Comparison of ENCODE assay signal across 9 mouse cellular contexts in genomic region chr10:52235461-52235860, GRCm38 (mm10). TPM values are rescaled to one million over a fixed set of nuclear protein-coding genes. Genes with fewer than 3 reads are reported as not detected.
DNase-seq lines count a peak whose midpoint lies in the region; ATAC-seq lines count a peak whose summit lies in the region.
"Had no signal": no experiment of that assay in that cellular context is flagged by ENCODE, and none has a peak within 500 bp of the region (broad histone marks: within the 10 kb centered on the region; RNA-seq: fewer than 3 reads in every experiment).

No protein-coding gene starts in this region.

- peaks cover 21% of the 10 kb centered on the region for H3K4me1 ChIP-seq in lung, embryonic 15.5 days
- H3K4me1 ChIP-seq in forebrain, embryonic 13.5 days, result peaks cover 24% of the 10 kb centered on the region
- H3K4me1 ChIP-seq in hindbrain, embryonic 16.5 days (ENCODE audit: control insufficient read depth, insufficient read depth, low read depth, low read length), result peaks cover 12% of the 10 kb centered on the region
- H3K4me1 ChIP-seq in neural tube, embryonic 13.5 days (replicated peaks), result peaks cover 17% of the 10 kb centered on the region

- H3K4me2 ChIP-seq in lung, embryonic 15.5 days, result peak overlapping the region; percentile 76
- peak overlapping the region; percentile 86 for H3K4me2 ChIP-seq in forebrain, embryonic 13.5 days
- peak overlapping the region; percentile 92 for H3K4me2 ChIP-seq in hindbrain, embryonic 16.5 days (ENCODE audit: low read length)
- H3K4me2 ChIP-seq in neural tube, embryonic 13.5 days, result peak overlapping the region; percentile 65

- no peak overlapping the region for H3K27ac ChIP-seq in lung, embryonic 15.5 days
- no peak overlapping the region for H3K27ac ChIP-seq in forebrain, embryonic 13.5 days
- no peak overlapping the region for H3K27ac ChIP-seq in hindbrain, embryonic 16.5 days (ENCODE audit: low read depth, low read length)
- no peak overlapping the region for H3K27ac ChIP-seq in neural tube, embryonic 13.5 days (replicated peaks)

- no peak for ATAC-seq in lung, embryonic 15.5 days (ENCODE audit: borderline replicate concordance, extremely low read depth, low FRiP score, low TSS enrichment)
- ATAC-seq in forebrain, embryonic 13.5 days, result no peak
- ATAC-seq in hindbrain, embryonic 16.5 days, result no peak
- ATAC-seq in neural tube, embryonic 13.5 days (ENCODE audit: low read depth), result no peak
- ATAC-seq: inflammation-experienced regulatory T-cells, adult 6 months had no signal

- no peaks in the 10 kb centered on the region for H3K27me3 ChIP-seq in lung, embryonic 15.5 days
- H3K27me3 ChIP-seq in forebrain, embryonic 13.5 days, result no peaks in the 10 kb centered on the region
- no peaks in the 10 kb centered on the region for H3K27me3 ChIP-seq in hindbrain, embryonic 16.5 days (replicated peaks; ENCODE audit: control insufficient read depth, insufficient read depth, low read length)
- H3K27me3 ChIP-seq in neural tube, embryonic 13.5 days, result peaks cover 5% of the 10 kb centered on the region; the same call in 1 of the 2 replicates

- H3K36me3 ChIP-seq in lung, embryonic 15.5 days, result no peaks in the 10 kb centered on the region
- H3K36me3 ChIP-seq in forebrain, embryonic 13.5 days (ENCODE audit: poor library complexity, severe bottlenecking), result no peaks in the 10 kb centered on the region
- no peaks in the 10 kb centered on the region for H3K36me3 ChIP-seq in hindbrain, embryonic 16.5 days (ENCODE audit: control insufficient read depth, insufficient read depth, low read length)
- H3K36me3 ChIP-seq in neural tube, embryonic 13.5 days, result no peaks in the 10 kb centered on the region

- 74% methylated on average over 5 of the region's 5 CpGs for WGBS in lung, embryonic 15.5 days
- WGBS in forebrain, embryonic 13.5 days, result 74% methylated on average over 5 of the region's 5 CpGs
- 84% methylated on average over 5 of the region's 5 CpGs for WGBS in hindbrain, embryonic 16.5 days
- WGBS in neural tube, embryonic 13.5 days, result 87% methylated on average over 5 of the region's 5 CpGs

- no peak for DNase-seq in lung, postnatal 4 days
- DNase-seq in urinary bladder, postnatal 14 days (ENCODE audit: low spot score), result no peak
- DNase-seq in thymus, postnatal 4 days, result no peak
- DNase-seq: spleen, adult 18-20 months had no signal

- H3K9ac ChIP-seq in lung, embryonic 15.5 days, result 0 out of 2 replicates have a peak overlapping the region, but pooled peaks have one; percentile 95
- H3K9ac ChIP-seq in forebrain, embryonic 13.5 days, result no peak overlapping the region
- H3K9ac ChIP-seq in hindbrain, embryonic 16.5 days (ENCODE audit: low read depth, low read length), result no peak overlapping the region
- no peak overlapping the region for H3K9ac ChIP-seq in neural tube, embryonic 13.5 days

- H3K9me3 ChIP-seq in lung, embryonic 15.5 days, result no peaks in the 10 kb centered on the region
- 0 out of 2 replicates have a peak, but pooled peaks cover 7% of the 10 kb centered on the region for H3K9me3 ChIP-seq in forebrain, embryonic 13.5 days (replicated peaks)
- H3K9me3 ChIP-seq in hindbrain, embryonic 16.5 days (ENCODE audit: control insufficient read depth, low read length), result no peaks in the 10 kb centered on the region
- H3K9me3 ChIP-seq in neural tube, embryonic 13.5 days, result no peaks in the 10 kb centered on the region

- H3K4me3 ChIP-seq in lung, embryonic 15.5 days, result peak overlapping the region; percentile 97
- peak overlapping the region; percentile 79 for H3K4me3 ChIP-seq in forebrain, embryonic 13.5 days
- H3K4me3 ChIP-seq in hindbrain, embryonic 16.5 days (ENCODE audit: low read length), result no peak overlapping the region; the same call in 1 of the 2 replicates
- H3K4me3 ChIP-seq in neural tube, embryonic 13.5 days, result peak overlapping the region; percentile 66

RNA-seq across cellular contexts. Expression of gene Dcbld1, which starts 2.0 kb away (rescaled TPM):
- polyA plus RNA-seq in lung, embryonic 15.5 days (2015; fragmentation: Nextera tagmentation; extraction: Ambion mirVana), result 28.1 and 29.2 TPM in 2 replicates
- 21.8 and 22.7 TPM in 2 replicates for polyA plus RNA-seq in forebrain, embryonic 13.5 days (2015; fragmentation: Nextera tagmentation; extraction: Ambion mirVana)
- 21.0 and 23.2 TPM in 2 replicates for polyA plus RNA-seq in hindbrain, embryonic 16.5 days (2015; fragmentation: Nextera tagmentation; extraction: Ambion mirVana)
- 35.2 and 37.0 TPM in 2 replicates for polyA plus RNA-seq in neural tube, embryonic 13.5 days (2015; fragmentation: Nextera tagmentation; extraction: Ambion mirVana)

RNA-seq across cellular contexts. Expression of gene Ros1, which starts 40.4 kb away (rescaled TPM):
- polyA plus RNA-seq in lung, embryonic 15.5 days (2015; fragmentation: Nextera tagmentation; extraction: Ambion mirVana), result 0.07 and 0.08 TPM in 2 replicates
- not detected in 2 replicates for polyA plus RNA-seq in forebrain, embryonic 13.5 days (2015; fragmentation: Nextera tagmentation; extraction: Ambion mirVana)
- polyA plus RNA-seq in hindbrain, embryonic 16.5 days (2015; fragmentation: Nextera tagmentation; extraction: Ambion mirVana), result not detected in 2 replicates
- not detected in 2 replicates for polyA plus RNA-seq in neural tube, embryonic 13.5 days (2015; fragmentation: Nextera tagmentation; extraction: Ambion mirVana)
- polyA plus RNA-seq: inflammation-experienced regulatory T-cells, adult 6 months had no signal
